ENCODE assay signal across 25 mouse cellular contexts in genomic region chr6:32204253-32204652, GRCm38 (mm10).
A peak's percentile ranks its signal among the peaks of the same experiment; 100 is the strongest.
DNase-seq lines count a peak whose midpoint lies in the region; ATAC-seq lines count a peak whose summit lies in the region.
"Had no signal": no experiment of that assay in that cellular context is flagged by ENCODE, and none has a peak within 500 bp of the region (broad histone marks: within the 10 kb centered on the region; RNA-seq: fewer than 3 reads in every experiment).

No protein-coding gene starts in this region.

- H3K4me3 ChIP-seq in heart, embryonic 12.5 days, result no peak overlapping the region
- no peak overlapping the region for H3K4me3 ChIP-seq in neural tube, embryonic 13.5 days
- H3K4me3 ChIP-seq in neural tube, embryonic 15.5 days (replicated peaks), result no peak overlapping the region
- H3K4me3 ChIP-seq: embryonic facial prominence, embryonic 10.5 days; embryonic facial prominence, embryonic 13.5 days; erythroblast, embryonic 14.5 days; forebrain, embryonic 12.5 days; forebrain, embryonic 15.5 days; heart, embryonic 13.5 days; hindbrain, embryonic 12.5 days had no signal

- no peak overlapping the region for H3K9ac ChIP-seq in heart, embryonic 12.5 days
- H3K9ac ChIP-seq in neural tube, embryonic 13.5 days, result no peak overlapping the region
- H3K9ac ChIP-seq in neural tube, embryonic 15.5 days (replicated peaks), result no peak overlapping the region
- H3K9ac ChIP-seq: embryonic facial prominence, embryonic 13.5 days; forebrain, embryonic 12.5 days; forebrain, embryonic 15.5 days; heart, embryonic 13.5 days; hindbrain, embryonic 12.5 days had no signal

- intact Hi-C loops in heart, postnatal 36 days (cut with DNase I), result loop anchor here (5.0 kb wide), 1 partner anchor 388 kb away; no protein-coding TSS in a partner anchor

- peaks cover 25% of the 10 kb centered on the region for H3K36me3 ChIP-seq in heart, embryonic 12.5 days
- peaks cover 50% of the 10 kb centered on the region for H3K36me3 ChIP-seq in neural tube, embryonic 13.5 days
- peaks cover 21% of the 10 kb centered on the region for H3K36me3 ChIP-seq in neural tube, embryonic 15.5 days
- H3K36me3 ChIP-seq: embryonic facial prominence, embryonic 10.5 days; embryonic facial prominence, embryonic 13.5 days; forebrain, embryonic 12.5 days; hindbrain, embryonic 12.5 days had no signal

- no peaks in the 10 kb centered on the region for H3K4me1 ChIP-seq in heart, embryonic 12.5 days (replicated peaks)
- peaks cover 20% of the 10 kb centered on the region for H3K4me1 ChIP-seq in neural tube, embryonic 13.5 days (replicated peaks)
- peaks cover 11% of the 10 kb centered on the region for H3K4me1 ChIP-seq in neural tube, embryonic 15.5 days
- H3K4me1 ChIP-seq: embryonic facial prominence, embryonic 10.5 days; embryonic facial prominence, embryonic 13.5 days; forebrain, embryonic 12.5 days; heart, embryonic 13.5 days had no signal

- H3K9me3 ChIP-seq in heart, embryonic 12.5 days (replicated peaks), result no peaks in the 10 kb centered on the region
- no peaks in the 10 kb centered on the region for H3K9me3 ChIP-seq in neural tube, embryonic 13.5 days
- no peaks in the 10 kb centered on the region for H3K9me3 ChIP-seq in neural tube, embryonic 15.5 days (replicated peaks)
- H3K9me3 ChIP-seq: embryonic facial prominence, embryonic 10.5 days; embryonic facial prominence, embryonic 13.5 days; forebrain, embryonic 12.5 days; forebrain, embryonic 15.5 days; heart, embryonic 13.5 days; hindbrain, embryonic 12.5 days had no signal

- WGBS in heart, embryonic 12.5 days, result 81% methylated on average over 4 of the region's 4 CpGs
- WGBS in neural tube, embryonic 13.5 days, result 88% methylated on average over 4 of the region's 4 CpGs
- 74% methylated on average over 4 of the region's 4 CpGs for WGBS in neural tube, embryonic 15.5 days

- ATAC-seq in heart, embryonic 12.5 days (ENCODE audit: insufficient number of reproducible peaks, low FRiP score), result no peak
- ATAC-seq in neural tube, embryonic 13.5 days (ENCODE audit: low read depth), result no peak
- no peak for ATAC-seq in neural tube, embryonic 15.5 days (ENCODE audit: low FRiP score)
- ATAC-seq: activated CD4-positive, CD25-positive, alpha-beta regulatory T cell, adult 4 months; inflammation-experienced regulatory T-cells, adult 6 months; intestine, embryonic 16.5 days had no signal

- peak; percentile 94 for DNase-seq in heart, adult 11 months
- no peak for DNase-seq in heart, postnatal 36 days
- peak; percentile 23 to 31 for DNase-seq in heart, adult 9 months (ENCODE audit: low spot score in 2 of 2)
- DNase-seq in lung, postnatal 36 days, result peak; percentile 13
- DNase-seq in lung, postnatal 10 days, result no peak
- DNase-seq: adrenal gland, adult 8-10 months; adrenal gland, postnatal 25 days; cerebellum, adult 11-12 months; cerebellum, adult 8-10 months; cerebellum, postnatal 36 days; embryo, embryonic 11 days; gastrocnemius, postnatal 25 days had no signal

- no peaks in the 10 kb centered on the region for H3K27me3 ChIP-seq in heart, embryonic 12.5 days (replicated peaks)
- H3K27me3 ChIP-seq in neural tube, embryonic 13.5 days, result no peaks in the 10 kb centered on the region
- H3K27me3 ChIP-seq in neural tube, embryonic 15.5 days (replicated peaks), result no peaks in the 10 kb centered on the region
- H3K27me3 ChIP-seq: embryonic facial prominence, embryonic 13.5 days; forebrain, embryonic 12.5 days; forebrain, embryonic 15.5 days; heart, embryonic 13.5 days; hindbrain, embryonic 12.5 days had no signal

- H3K4me2 ChIP-seq in heart, embryonic 12.5 days, result no peak overlapping the region
- no peak overlapping the region for H3K4me2 ChIP-seq in neural tube, embryonic 13.5 days
- no peak overlapping the region for H3K4me2 ChIP-seq in neural tube, embryonic 15.5 days
- H3K4me2 ChIP-seq: embryonic facial prominence, embryonic 13.5 days; forebrain, embryonic 12.5 days; forebrain, embryonic 15.5 days; heart, embryonic 13.5 days; hindbrain, embryonic 12.5 days had no signal

- H3K27ac ChIP-seq in heart, embryonic 12.5 days (ENCODE audit: poor library complexity, severe bottlenecking), result no peak overlapping the region
- peak overlapping the region; percentile 64 for H3K27ac ChIP-seq in neural tube, embryonic 13.5 days (replicated peaks)
- no peak overlapping the region for H3K27ac ChIP-seq in neural tube, embryonic 15.5 days (replicated peaks)
- H3K27ac ChIP-seq: embryonic facial prominence, embryonic 10.5 days; embryonic facial prominence, embryonic 13.5 days; forebrain, embryonic 12.5 days; heart, embryonic 13.5 days; hindbrain, embryonic 12.5 days had no signal

Comparison
In these comparisons a context has a peak if more than half of its experiments do, and no peak if none do; other contexts are left out.
1. DNase-seq: peak in heart, adult 11 months (single experiment), heart, adult 9 months (2 of 2) and lung, postnatal 36 days (single experiment); none in heart, postnatal 36 days (0 of 2) and lung, postnatal 10 days (single experiment).